Mouse (Mus musculus) thymus, postnatal 36 days (tissue): ENCODE data around the gene Maml2.

Experiments
- DNase-seq, 2 experiments: peaks; one replicate each; pipeline ENCODE4 v3.0.0; 2022; ENCODE audit warnings: mixed read lengths in 2 of 2

The Maml2 gene

DNA sequence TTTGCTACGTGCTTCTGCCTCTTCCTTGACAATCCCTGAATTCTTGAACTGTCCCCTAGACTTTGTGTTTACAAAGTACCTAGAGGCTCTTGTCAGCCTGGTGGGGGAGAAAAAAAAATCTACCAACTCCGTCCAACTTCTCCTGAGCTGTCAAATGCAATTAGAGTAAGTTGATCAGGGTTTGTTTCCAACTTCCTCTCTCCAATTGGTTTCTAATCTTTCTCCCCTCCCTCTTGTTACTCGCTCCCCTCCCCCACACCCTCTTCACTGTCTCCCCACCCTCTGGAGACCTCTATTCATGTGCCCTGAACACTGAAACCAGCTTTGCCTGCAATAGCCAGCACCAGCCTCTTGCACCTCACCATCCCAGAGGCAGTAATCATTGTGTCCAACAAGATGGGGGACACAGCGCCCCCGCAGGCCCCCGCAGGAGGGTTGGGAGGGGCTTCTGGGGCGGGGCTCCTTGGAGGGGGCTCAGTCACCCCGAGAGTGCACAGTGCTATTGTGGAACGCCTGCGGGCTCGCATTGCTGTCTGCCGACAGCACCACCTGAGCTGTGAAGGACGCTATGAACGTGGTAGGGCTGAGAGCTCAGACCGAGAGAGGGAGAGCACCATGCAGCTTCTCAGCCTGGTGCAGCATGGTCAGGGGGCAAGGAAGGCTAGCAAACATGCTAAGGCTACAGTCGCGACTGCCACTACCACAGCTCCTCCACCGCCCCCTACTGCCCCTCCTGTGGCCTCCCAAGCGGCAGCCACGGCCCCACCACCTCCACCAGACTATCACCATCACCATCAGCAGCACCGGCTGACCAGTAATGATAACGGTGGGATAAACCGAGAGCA lies at the start of gene Maml2:
Maml2 (plus strand) TSS at position 290 of the 845 bp plus-strand sequence.
- DNase-seq: peak; percentile 84 to 87

GRCm38 (mm10) chr9:13248104-13248503 lies 49.7 kb upstream of the Maml2 start:
- DNase-seq: no peak

- no peak for DNase-seq
Observed at GRCm38 (mm10) chr9:13251251-13251650, 46.5 kb upstream of the Maml2 start.

DNA sequence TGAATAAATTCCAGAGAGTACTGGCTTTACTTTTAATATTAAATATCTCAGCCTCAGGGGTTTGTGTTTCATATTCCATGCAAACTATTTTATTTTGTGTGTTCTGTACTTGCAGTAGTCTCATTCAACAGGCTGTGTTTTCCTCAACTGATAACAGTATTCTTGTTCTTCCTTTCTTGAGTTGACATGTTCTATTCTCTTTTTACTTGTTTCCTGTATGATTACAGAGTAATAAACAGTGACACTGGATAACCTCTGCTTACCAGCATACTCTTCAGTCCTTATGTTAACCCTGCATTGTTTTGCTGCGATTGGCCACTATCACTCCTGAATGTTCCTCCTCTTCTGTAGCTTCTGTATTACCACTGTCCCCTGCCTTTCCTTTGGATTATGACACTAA lies 41.0 kb upstream of the Maml2 start:
- no peak for DNase-seq

DNA sequence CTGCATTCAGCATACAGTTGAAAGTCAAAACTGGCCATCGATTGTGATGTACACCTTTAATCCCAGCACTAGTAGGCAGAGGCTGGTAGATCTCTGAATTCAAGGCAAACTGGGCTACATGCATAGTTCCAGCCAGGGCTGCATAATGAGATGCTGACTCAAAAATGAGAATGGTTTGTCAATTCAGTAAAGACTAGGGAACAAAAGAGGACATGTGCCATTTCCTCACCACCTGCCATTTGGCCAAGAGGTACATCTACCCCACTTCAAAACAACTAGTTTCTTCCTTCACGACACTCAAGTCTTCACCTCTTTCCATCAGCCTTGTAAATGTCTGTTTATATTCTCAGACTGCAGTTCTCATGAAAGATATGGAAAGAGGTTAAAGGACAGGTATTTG lies 39.6 kb upstream of the Maml2 start:
- no peak for DNase-seq

DNA sequence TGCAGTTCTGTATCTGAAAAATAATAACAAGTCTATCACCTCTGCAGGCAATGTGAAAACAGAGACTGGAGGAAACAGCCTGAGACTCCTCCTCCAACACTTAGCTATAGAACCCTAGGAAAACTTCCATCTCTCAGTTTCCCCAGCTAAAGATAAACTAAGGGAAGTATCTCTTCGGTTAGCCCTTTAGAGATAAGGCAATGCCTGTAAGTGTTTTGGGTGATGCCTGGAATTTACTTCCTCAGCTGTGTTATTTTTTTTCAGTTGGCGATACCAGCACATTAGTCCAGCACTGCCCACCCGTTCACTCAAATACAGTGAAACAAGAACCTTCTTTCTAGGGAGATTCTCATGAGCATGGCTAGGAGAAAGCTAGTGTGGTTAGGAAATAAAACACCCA lies 36.8 kb upstream of the Maml2 start:
- no peak for DNase-seq

GRCm38 (mm10) chr9:13273219-13273618 lies 24.5 kb upstream of the Maml2 start:
- no peak for DNase-seq

GRCm38 (mm10) chr9:13287482-13287881 lies 10.3 kb upstream of the Maml2 start:
- no peak for DNase-seq

- peak; percentile 85 to 90 for DNase-seq
Observed at GRCm38 (mm10) chr9:13296274-13297121, 1.3 kb upstream of the Maml2 start.

- DNase-seq: peak in 1 of 2 experiments; percentile 11
Observed at GRCm38 (mm10) chr9:13297122-13297667, 562 bp upstream of the Maml2 start.

DNA sequence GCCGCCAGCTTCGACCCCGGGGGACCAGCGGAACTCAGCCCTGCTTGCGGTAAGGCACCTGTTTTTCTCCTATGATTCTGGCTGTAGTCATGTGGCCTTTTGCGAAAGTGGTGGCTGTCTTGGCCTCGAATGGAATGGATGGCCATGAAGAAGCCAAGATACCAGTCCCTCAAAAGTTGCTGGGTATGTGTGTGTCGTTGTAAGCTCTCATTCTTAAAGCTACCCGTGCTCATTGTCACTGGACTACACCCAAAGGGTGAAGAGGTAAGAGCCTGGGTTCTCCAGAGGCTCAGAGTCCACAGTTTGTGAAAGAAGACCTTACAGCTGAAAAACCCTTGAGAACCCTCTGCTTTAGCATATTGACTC lies 739 bp downstream of the Maml2 start:
- no peak for DNase-seq

- DNase-seq: no peak
Observed at GRCm38 (mm10) chr9:13299190-13299589, 1.4 kb downstream of the Maml2 start.

- no peak for DNase-seq
Observed at GRCm38 (mm10) chr9:13300041-13300441, 2.3 kb downstream of the Maml2 start.

DNA sequence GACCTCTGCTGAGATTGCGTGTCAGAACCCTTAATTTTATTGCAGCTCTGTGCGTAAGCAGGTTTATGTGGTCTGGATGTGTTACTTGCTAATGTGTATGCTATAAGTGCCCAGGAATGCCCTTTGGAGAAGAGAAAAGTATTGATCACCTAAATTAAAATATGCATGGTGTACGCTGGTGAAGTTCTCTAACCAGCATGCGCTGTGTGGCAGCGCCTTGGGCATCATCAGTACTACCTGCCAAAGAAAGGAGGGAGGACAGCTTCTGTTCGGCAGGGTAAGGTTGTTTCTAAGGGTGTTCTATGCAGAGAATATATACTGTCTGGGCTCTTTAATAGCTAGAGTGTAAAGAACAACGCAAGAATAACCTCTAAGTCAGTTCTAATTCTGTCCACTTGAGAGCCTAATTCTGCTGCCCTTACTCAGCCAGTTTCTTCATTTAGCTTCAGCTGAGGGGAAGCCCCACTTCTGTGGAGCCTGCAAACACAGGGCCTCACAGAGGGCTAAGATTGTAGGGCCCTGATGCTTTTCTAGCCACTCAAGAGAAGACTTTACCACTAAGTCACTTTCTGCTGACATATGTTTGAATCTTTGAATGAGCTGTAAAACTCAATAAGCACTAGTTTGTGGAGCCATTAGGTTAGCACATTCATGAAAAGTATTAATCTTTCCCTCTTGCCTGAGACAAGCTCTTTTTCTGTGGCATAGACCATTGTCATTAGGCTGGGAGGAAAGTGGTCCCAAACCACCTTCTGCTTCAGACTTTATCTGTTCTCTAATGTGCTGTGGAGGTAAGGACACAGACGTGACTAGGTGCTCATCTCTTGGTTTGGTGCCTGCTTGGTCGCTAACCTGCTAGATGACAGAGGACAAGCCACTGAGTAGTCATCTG lies 3.4 kb downstream of the Maml2 start:
- DNase-seq: no peak

DNA sequence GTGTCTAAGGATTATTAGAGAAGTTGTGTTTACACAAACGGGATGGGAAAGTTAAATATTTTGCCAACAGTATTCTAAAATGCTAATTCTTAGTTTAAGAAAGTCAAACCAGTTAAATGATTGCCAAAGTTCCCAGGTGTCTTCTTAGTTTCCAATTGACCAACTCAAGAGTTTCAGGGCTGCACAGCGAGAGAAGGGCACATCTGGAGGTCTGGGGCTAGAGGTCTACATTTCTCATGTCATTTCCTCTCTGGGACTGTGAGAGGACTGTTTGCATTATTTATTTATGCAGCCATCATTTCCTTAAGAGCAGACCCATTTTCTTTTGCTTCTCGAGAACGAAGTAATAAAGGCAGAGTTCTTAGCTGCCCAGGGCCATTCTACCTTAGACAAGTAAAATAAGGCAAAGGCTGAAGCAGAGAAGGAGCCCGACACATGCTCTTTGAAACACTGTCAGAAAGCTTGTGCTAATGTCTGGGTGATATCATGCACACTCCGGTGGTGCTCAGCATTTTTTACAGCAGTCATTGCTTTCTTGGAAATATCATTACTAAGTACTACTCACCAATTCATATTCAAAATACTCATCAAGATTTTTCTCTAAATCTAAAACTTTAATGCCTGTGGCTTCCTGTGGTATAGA lies 4.5 kb downstream of the Maml2 start:
- DNase-seq: no peak

- DNase-seq: no peak
Observed at GRCm38 (mm10) chr9:13303099-13303771, 5.5 kb downstream of the Maml2 start.

GRCm38 (mm10) chr9:13303976-13304375 lies 6.2 kb downstream of the Maml2 start:
- DNase-seq: no peak

DNA sequence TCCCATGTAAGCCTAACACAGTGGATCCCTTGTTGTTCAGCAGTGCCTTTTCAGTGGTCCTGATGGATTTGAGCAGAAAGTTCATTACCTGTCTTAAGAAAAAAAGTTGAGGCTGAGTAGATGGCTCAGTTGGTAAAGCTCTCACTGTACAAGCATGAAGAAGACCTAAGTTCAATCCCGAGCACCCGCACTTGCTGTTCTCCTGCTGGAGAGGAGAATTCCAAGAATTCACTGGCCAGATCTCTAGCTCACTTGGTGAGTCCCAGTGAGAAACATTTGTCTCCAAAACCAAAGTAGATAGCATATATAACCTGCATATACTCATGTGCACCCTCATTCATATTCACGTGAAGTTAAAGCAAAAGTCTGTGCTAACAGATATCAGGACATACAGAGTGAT lies 8.7 kb downstream of the Maml2 start:
- DNase-seq: no peak

GRCm38 (mm10) chr9:13307226-13307625 lies 9.5 kb downstream of the Maml2 start:
- no peak for DNase-seq

GRCm38 (mm10) chr9:13308718-13309117 lies 11.0 kb downstream of the Maml2 start:
- DNase-seq: no peak

DNA sequence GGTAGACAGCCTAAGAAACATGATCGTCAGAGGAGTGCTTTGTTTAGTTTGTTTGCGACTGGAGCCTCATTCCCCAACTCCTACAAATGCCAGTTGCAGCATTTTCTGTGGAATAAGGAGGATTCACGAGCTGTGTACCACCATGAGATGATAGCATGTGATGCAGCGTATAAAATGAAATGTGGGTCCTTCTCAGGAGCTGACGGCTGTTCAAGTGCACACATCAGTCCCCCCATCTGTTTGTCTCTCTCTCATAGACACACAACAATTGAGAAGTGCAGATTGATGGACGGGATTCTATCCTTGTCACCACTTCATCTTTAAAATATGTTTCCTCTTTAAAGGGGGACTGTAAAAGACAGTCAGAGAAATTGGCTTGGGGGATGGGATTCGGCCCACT lies 12.1 kb downstream of the Maml2 start:
- DNase-seq: no peak

DNA sequence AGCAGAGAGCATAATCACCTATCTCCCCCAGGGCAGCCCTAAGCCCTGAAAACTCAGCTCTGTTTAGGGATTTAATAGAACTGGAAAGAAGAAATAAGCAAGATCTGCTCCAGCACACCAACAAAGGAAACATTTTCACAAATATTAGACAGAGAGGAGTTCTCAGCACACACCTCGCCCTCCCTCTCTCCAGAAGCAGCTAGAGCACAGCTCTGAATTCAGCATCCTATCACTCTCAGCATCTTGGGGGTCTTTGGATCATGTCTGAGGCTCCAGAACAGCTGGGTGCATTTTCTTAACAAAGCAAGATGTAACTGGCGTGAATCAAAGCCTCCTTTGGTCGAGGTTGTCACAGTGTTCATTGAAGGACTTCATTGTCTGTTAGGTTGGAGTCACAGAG lies 12.5 kb downstream of the Maml2 start:
- DNase-seq: no peak
